Mouse (Mus musculus): ENCODE data around the gene Rbm8a. TPM values are rescaled to one million over a fixed set of nuclear protein-coding genes. Genes with fewer than 3 reads are reported as not detected.

The Rbm8a gene
- polyA plus RNA-seq, 1 experiment from 2014 or later = 155 TPM

GRCm38 (mm10) chr3:96669727-96670468 is 40.2 kb downstream of the Rbm8a start, which contains the start of gene Ankrd35:
Gene Ankrd35 (plus strand): TSS chr3:96670131.
- DNase-seq (ENCODE audit: low spot score) = peak; percentile 92

GRCm38 (mm10) chr3:96671519-96671918 is 41.8 kb downstream of the Rbm8a start:
- no peak for DNase-seq (ENCODE audit: low spot score)

- no peak for DNase-seq (ENCODE audit: low spot score)
Observed at GRCm38 (mm10) chr3:96673514-96673913, 43.8 kb downstream of the Rbm8a start.

- no peak for DNase-seq (ENCODE audit: low spot score)
Observed at GRCm38 (mm10) chr3:96674442-96674841, 44.7 kb downstream of the Rbm8a start.

GRCm38 (mm10) chr3:96675171-96675570 is 45.4 kb downstream of the Rbm8a start:
- DNase-seq (ENCODE audit: low spot score) = peak; percentile 19

- no peak for DNase-seq (ENCODE audit: low spot score)
Observed at GRCm38 (mm10) chr3:96675690-96676089, 46.0 kb downstream of the Rbm8a start.

GRCm38 (mm10) chr3:96678456-96678855 is 48.7 kb downstream of the Rbm8a start:
- DNase-seq (ENCODE audit: low spot score) = no peak

- no peak for DNase-seq (ENCODE audit: low spot score)
Observed at GRCm38 (mm10) chr3:96679159-96679674, 49.5 kb downstream of the Rbm8a start.

- no peak for DNase-seq (ENCODE audit: low spot score)
Observed at GRCm38 (mm10) chr3:96680269-96680956, 50.7 kb downstream of the Rbm8a start.

Other genes with a start within 250 kb of the Rbm8a start
- 0.46 and 0.55 TPM in 2 replicates for gene BC107364, start 177.6 kb upstream of the Rbm8a start, polyA plus RNA-seq (2015; fragmentation: Nextera tagmentation; extraction: Ambion mirVana)
- gene Hfe2, start 104.8 kb upstream of the Rbm8a start, polyA plus RNA-seq (2015; fragmentation: Nextera tagmentation; extraction: Ambion mirVana) = 0.13 and 0.18 TPM in 2 replicates
- gene Txnip, start 72.0 kb upstream of the Rbm8a start, polyA plus RNA-seq (2015; fragmentation: Nextera tagmentation; extraction: Ambion mirVana) = 260 TPM in 2 replicates
- gene Gm16253, start 52.9 kb upstream of the Rbm8a start, polyA plus RNA-seq (2015; fragmentation: Nextera tagmentation; extraction: Ambion mirVana) = 0.42 and 0.46 TPM in 2 replicates
- gene Polr3gl, start 35.8 kb upstream of the Rbm8a start, polyA plus RNA-seq (2015; fragmentation: Nextera tagmentation; extraction: Ambion mirVana) = 25.8 and 28.8 TPM in 2 replicates
- 0.07 and 0.09 TPM in 2 replicates for gene Ankrd34a, start 33.3 kb upstream of the Rbm8a start, polyA plus RNA-seq (2015; fragmentation: Nextera tagmentation; extraction: Ambion mirVana)
- 1.7 TPM in 2 replicates for gene Lix1l, start 28.8 kb upstream of the Rbm8a start, polyA plus RNA-seq (2015; fragmentation: Nextera tagmentation; extraction: Ambion mirVana)
- gene Pex11b, start 5.4 kb downstream of the Rbm8a start, polyA plus RNA-seq (2015; fragmentation: Nextera tagmentation; extraction: Ambion mirVana) = 50.0 and 52.6 TPM in 2 replicates
- gene Gm42957, start 5.5 kb downstream of the Rbm8a start, polyA plus RNA-seq (2015; fragmentation: Nextera tagmentation; extraction: Ambion mirVana) = not detected in 2 replicates
- 0.31 and 0.35 TPM in 2 replicates for gene Itga10, start 15.7 kb downstream of the Rbm8a start, polyA plus RNA-seq (2015; fragmentation: Nextera tagmentation; extraction: Ambion mirVana)
- gene Ankrd35, start 40.2 kb downstream of the Rbm8a start, polyA plus RNA-seq (2015; fragmentation: Nextera tagmentation; extraction: Ambion mirVana) = 1.5 and 1.9 TPM in 2 replicates
- gene Pias3, start 66.5 kb downstream of the Rbm8a start, polyA plus RNA-seq (2015; fragmentation: Nextera tagmentation; extraction: Ambion mirVana) = 11.9 and 12.3 TPM in 2 replicates
- 19.5 and 20.7 TPM in 2 replicates for gene Nudt17, start 78.6 kb downstream of the Rbm8a start, polyA plus RNA-seq (2015; fragmentation: Nextera tagmentation; extraction: Ambion mirVana)
- gene Polr3c, start 97.7 kb downstream of the Rbm8a start, polyA plus RNA-seq (2015; fragmentation: Nextera tagmentation; extraction: Ambion mirVana) = 31.8 and 34.5 TPM in 2 replicates
- gene Rnf115, start 97.7 kb downstream of the Rbm8a start, polyA plus RNA-seq (2015; fragmentation: Nextera tagmentation; extraction: Ambion mirVana) = 65.9 and 73.2 TPM in 2 replicates
- 1.2 and 1.4 TPM in 2 replicates for gene Pdzk1, start 199.4 kb downstream of the Rbm8a start, polyA plus RNA-seq (2015; fragmentation: Nextera tagmentation; extraction: Ambion mirVana)
- gene Cd160, start 199.4 kb downstream of the Rbm8a start, polyA plus RNA-seq (2015; fragmentation: Nextera tagmentation; extraction: Ambion mirVana) = 26.3 and 29.8 TPM in 2 replicates